Mouse (Mus musculus) layer of hippocampus, adult 9-10 months (tissue): ENCODE results near the gene Bbs9.

Source experiments
- DNase-seq: peaks from one replicate; pipeline ENCODE4 v3.0.0; 2022; ENCODE audit warnings: low spot score

The Bbs9 gene

DNA sequence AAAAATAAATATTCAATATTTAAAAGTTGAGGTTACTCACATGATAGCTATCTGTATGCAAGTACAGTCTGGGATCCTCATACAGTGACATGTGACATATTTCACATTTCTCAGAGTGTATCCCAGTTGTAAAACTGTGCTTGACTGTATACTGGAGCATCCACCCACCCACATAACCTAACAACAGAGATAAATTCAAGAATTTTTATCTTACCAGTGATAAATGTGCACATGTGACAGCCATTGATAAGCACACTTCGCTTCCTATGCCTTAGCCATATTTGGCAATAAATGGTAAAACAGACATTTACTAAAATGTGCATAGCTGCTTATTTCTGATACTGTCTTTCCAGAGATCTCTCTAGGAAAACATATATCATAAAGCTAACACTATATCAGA, 330.5 kb downstream of the Bbs9 start:
- no peak for DNase-seq

DNA sequence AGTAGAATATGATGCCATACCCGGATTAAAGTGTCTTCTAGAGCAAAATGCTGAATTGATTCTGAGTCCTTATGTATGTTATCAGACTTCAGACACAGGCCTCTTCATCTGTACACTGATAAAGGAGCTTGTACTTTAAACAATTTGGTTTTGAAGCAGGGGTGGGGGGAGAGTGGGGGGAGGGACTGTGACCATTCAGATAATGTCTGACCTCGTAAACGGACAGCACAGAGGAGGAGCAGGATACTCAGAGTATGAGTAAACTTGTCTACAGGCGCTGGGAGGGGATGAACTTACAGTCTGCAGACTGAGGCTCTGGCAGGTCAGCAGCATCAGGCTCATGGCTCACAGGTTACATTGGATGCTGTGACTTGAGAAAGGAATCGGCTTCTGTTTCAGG, 331.0 kb downstream of the Bbs9 start:
- no peak for DNase-seq

DNA sequence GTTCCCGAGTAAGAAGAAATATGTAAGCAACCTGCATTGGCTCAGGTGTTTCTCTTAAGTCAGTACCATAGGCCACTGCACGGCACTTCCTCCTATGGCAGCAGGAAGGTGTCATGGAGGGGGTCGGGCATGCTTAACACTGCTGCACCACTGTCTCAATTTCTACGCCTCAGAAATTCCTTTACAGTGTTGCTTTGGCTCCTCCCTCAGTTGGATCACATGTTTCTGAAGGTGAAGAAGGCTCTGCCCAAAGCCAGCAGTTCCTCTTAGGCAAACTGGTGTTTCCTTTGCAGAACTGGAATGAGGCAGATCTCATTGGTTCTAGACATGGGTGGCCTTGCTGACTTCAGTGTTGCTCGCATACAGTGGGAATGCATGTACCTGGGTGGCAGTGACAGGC, 332.2 kb downstream of the Bbs9 start:
- no peak for DNase-seq

DNA sequence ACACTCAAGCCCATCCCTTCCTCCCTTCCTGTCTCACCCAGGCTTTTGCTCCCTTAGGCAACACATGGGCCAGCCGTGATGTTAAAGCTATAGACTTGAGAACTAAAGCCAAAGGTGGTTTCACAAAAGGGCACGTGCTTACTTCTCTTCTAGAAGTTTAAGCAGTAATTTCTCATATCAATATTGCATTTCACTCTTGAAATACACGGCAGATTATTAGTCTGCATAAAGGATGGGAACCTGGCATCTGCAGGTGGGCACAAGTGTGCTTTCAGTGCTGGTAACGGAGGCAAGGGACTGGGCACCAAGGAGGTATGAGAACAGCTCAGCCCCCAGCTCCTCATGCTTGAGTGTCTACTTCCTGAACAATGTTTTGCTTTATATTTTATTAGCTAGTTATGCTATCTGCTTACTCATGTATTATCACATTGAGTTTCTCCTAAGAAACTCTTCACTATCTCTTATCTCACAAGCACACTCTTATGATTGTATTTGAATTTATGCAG, 334.2 kb downstream of the Bbs9 start:
- DNase-seq: no peak

DNA sequence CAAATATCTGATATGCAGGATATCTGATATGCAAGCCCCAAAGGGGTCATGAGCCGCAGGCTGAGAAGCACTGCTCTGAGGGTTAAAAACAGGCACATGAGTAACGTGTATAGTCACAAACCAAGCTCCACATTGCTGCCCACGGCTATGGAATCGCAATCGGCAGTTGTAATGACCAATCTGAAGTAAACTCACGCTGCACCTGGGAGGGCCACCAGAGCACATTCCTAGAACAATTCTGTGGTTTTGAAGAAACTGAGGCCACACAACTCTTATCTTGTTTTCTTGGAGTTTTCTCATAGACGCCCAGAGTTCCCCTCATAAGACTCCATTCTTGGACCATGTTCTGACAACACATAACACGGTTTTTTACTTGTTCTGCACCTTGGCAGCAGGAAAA, 334.9 kb downstream of the Bbs9 start:
- DNase-seq: no peak

DNA sequence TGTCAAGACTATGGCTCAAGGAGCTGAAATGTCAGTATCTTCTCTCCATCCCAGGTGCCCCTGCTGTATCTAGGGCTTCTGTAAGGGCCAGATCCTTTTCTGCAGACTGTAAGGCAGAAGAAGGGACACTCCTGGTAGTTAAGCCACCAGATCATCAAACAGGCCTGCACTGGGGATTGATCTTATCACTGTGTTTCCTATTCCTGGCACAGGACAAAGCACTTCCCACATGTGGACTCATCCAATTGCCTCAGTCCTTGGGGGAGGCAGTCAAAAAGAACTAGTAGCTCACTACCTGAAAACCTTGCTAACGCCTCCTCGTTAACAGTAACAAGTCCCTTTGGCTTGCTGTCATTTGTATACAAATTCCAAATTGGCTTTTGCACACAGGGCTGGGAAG, 336.4 kb downstream of the Bbs9 start:
- DNase-seq: no peak

DNA sequence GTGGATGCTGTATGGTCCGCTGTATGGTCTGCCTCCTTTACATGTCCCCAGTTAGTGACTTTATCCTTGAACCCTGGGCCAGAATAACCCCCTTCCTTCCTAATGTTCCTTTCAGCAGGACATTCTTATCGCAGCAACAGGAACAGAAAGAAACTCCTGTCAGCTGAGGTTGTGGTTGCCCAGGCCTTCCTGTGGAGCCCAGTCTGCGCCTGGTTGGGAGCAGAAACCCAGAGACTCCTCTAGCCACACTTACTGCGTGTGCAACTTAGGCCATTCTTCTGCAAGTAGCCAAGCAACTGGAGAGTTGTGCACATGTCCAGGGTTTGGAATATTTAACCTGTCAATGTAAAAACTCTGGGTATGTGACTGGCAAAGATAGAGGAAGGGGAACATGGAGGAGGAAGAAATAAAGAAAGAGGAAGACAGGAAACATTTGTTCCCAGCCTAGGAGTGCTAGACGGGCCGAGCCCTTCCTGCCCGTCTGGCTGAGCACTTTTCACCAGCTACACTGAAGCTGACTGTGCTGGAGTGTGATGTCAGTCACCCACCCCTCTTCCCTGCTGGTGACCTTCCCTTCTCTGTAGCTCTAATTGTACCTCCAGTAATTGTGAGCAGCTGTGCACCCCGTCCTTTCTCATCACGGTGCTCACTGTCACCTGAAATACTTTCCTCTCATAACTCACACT, 339.0 kb downstream of the Bbs9 start:
- DNase-seq: peak; percentile 4

DNA sequence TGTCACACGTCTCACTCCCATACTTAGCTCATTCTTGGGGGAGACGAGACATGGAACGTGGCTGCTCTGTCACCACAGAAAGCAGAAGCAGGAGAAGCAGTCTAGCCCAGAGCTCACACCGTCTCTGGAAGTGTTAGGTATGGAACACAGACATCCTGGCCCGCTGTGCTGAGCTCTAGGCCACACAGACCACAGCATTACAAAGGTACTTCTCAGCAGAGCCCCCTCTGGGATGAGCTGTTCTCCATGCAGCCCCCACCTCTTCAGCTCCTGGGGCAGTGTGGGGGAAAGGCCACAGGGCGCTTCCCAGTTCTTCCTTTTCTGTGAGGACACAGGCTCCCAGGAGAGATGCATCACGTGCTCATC, 339.6 kb downstream of the Bbs9 start:
- DNase-seq: no peak

DNA sequence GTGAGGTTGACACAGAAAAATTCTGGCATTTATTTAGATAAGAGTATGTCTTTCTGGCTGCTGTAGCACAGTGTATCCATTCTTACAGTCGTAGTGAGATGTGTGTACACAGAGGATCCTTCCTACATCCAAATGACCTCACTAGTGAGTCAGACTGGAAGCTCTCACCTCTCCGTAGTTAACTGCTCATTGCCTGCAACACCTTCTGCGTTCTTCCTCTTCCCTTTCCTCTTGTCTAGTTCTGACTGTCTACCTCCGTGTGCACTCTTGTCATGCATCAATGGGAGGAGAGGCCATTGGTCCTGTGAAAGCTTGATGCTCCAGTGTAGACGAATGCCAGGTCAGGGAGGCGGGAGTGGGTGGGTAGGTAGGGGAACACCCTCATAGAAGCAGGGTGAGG, 344.0 kb downstream of the Bbs9 start:
- DNase-seq: no peak

DNA sequence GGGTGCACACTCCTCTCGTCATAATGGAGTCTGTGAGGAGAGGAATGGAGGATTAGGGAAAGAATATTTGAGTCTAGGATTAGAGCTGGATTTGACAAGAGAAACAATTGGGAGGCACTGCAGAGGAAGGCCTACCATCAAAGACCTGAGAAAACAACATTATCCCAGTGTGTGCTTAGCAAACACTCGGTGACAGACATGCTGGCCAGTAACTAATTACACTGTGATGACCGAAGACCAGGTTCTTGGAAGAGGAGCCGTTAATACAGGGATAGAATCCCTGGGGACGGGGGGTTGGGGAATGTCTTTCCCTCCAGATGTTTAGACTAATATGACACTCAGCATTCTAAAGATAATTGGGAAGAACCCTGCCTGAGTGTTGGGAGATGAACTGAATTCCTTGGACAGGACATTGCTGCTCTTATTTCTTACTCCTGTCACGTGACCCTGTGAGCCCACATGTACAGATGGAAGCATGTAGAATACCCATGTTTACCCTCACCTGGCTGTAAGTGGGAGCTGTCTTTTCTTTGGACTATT, 345.2 kb downstream of the Bbs9 start:
- DNase-seq: no peak

DNA sequence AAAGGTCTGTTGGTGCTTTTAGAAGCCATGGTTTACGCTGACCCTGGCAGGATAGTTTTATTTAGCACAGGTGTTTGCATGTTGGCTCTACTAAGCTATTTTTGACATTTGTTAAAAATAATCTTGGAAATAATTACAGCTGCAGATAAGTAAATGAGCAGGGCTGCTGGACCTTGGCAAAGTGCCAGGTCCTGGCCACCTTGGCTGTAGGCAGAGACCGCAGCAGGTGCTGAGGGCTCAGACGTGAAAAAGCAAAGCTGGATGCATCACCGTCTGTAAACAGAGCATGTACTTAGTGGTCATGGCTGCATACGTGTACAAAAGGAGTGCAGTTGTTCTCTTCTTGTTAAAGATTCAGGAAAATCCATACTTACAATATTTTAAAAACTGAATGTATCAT, 347.3 kb downstream of the Bbs9 start:
- DNase-seq: no peak

DNA sequence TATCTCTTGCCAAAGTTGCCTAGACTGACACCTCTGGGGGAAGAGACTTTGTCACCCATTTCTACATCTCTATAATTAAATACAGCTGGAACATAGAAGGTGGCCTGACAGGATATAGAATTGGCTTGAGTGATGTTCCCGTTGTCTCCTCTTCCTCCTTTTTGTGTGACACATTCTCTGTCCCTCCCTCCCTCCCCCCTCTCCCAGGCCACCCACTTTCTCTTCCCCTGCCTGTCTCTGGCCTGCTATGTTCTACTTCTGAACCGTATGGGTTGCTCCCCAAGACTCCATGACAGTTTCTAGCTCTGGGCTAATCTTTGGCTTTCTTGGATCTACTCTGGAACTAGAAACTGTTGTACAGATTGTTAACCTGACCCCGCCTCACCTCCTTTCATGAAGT, 348.3 kb downstream of the Bbs9 start:
- no peak for DNase-seq

DNA sequence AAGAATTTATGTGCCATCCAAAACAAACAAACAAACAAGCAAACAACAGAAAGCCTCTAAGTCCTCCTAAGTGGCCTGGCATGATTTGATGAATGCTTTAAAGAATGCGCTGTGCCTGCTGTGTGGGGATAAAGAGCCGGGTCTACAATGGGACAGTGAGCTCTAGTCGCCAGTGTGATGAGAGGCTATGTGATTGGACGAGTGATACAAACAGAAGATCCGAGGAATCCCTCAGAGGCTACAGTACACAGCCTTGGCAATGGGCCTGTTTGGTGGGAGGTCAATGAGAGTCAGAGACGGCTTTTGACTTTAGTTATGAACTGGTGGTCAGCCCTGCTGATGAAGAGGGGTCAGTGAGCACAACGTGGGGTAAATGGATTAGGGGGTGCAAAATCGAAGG, 349.4 kb downstream of the Bbs9 start:
- DNase-seq: no peak

DNA sequence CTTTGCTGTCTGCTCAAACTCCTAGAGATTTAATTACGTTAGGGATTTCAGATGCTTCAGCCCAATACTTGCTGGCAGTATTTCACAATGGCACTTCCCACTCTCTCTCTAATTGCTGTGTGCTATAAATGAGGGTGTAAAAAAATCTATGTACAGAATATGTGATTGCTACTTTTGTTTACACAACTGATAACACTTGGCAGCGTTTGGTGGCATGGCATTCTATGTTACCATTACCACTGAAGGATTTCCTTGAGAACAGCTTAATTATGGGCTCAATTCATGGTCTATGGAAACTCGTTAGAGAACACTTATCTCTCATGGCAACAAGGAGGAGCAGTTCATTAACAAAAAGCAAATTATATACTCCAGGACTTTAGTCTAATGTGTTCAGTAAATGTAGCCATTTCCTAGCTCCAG, 351.1 kb downstream of the Bbs9 start:
- no peak for DNase-seq

DNA sequence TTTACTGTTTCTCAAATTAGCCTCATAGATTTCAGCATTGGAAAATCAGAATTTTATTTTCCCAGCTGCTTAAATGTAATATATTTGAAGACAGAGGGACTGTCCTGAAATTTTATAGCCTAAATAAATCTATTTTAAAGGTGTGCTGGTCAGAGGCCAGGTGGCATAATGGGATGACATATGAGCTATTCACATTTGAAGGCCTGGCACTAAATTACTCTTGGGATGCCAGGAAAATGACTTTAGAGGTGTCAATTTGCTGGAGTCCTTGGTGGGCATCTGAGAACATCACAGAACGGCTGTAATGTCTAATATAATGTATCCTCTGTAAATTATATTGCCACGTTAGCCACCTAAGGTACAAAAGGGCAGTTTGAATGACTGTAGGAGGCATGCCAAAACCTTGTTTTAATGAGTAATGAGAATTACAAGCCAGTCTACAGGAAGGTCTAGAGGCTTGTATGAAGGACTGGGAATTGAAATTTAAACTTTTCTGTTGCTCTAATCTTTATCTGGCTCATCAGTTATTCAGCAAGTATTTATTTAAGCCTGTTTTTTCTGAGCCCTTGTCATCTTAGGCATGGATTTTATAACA, 351.8 kb downstream of the Bbs9 start:
- DNase-seq: no peak

DNA sequence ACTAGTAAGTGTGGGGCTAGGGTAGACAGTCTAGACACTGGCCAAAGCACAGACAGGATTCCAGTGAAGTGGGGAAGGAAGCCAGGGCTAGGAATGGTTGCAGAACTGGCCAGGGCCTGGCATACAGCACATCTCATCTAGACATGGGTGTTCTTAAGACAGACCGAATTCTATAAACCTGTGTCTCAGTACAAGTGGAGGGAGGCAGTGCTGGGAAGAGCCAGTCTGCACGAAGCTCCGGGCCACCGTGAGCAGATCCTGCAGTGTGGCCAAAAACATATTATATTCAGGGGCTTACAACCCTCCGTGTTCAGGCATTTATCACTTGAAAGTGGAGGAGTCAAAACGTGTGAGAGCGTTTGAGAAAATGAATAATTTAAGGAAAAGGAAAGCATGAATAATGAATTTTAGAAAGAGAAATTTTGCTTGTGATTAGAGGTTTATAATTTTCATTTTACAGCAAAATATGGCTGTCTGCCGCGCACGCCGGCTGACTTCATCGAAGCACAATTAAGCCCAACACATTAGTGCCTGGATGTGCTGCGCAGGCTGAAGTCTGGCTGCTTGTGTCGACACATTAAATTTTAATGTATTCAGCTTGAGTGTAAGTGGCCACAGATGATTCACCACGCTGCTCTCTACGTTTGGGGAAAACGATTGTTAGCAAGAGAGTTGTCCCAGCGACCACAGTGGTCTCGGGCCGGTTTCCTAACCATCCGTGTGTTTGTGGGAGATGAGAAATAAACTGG, 353.9 kb downstream of the Bbs9 start:
- DNase-seq: no peak

DNA sequence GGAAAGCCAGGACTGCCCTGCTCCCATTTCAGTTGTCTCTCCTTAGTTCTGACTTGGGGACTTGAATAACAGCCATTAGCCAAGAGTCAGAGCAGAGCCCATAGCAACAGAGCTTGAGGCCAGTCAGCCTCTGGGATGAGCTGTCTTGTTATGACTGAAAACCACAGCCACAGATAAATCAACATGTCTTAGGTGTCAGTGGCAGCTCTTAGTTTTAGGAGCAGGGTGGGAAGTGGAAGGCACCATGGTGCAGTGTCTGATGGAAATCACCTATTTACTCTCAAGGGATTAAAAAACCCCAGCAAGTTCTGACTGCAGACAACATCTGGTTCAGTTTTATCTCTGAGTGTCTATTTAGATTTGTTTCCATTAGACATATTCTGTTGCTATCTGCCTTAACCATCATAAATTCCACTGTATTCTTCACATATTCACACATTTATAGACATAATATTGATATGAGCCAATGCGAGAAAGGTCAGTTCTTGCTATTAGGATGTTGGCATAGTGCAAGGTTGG, 359.5 kb downstream of the Bbs9 start:
- DNase-seq: no peak

DNA sequence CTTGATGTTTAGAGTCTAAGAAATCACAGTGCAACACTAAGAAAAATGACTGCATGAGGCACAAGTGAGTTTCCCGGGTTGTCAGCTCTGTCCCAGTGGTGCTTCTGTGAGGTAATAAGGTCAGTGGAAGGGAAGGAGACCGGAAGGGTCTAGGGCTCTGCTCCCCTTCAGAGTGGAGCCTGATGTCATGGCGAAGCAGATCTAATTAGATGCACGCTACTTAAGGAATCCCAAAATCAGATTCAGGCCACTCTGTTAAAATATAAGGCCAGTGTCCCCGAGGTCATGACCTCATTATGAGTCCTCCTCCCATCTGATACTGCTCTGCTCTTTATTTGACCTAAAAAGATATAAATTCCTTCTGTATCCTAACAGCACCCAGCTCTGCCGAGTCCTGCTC, 361.5 kb downstream of the Bbs9 start:
- no peak for DNase-seq

DNA sequence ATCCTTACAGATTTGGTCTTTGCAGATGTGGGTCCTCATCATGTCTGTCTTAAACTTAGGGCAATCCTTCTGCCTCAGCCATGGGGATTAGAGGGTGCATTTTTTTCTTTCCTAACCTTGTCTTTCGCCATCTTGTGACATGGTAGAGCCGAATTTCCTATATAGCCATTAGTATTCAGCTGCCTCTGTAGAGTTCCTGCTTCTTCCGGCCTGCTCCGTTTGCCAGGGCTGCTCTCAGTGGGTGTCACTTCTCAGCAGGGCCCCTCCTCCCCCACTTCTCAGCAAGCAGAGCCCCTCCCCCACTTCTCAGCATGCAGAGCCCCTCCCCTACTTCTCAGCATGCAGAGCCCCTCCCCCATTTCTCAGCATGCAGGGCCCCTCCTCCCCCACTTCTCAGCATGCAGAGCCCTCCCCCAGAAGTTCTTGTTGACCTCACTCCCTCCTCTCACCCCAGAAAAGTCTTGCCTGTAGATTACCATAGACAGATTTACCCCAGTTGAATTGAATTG, 362.2 kb downstream of the Bbs9 start:
- DNase-seq: no peak

DNA sequence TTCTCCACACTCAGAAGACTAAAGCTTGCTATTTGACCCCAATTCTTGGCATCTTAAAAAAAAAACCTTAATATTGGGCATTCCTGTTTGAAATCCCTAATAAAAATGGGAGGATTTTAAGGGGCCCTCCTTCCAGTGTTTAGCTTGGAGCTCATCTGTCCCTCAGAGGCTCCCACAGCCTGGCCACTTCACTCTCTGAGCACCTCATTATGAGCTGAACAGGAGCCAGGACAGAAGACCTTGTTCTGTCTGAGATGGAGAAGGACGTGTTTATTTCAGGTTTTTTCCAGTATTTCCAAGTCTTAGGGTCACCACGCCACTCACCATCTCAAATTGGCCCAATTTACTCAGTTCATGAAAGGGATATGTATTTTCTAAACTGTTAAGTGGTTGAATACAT, 370.5 kb downstream of the Bbs9 start:
- DNase-seq: no peak

DNA sequence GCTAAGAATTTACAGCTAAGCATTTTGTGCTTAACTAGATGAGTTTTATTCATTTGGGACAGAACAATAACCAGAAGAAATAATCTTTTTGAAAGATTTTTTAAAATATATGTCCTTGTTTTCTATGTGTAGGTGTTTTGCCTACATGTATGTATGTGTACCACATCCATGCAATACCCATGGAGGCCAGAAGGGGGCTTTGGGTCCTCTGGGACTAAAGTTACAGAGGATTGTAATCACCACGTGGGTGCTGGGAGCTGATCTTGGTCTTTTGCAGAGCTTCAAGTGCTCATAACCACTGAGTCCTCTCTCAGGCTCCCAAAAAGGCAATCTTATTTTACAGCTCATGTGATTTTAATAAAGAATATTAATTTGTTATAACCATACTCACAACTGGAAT, 371.3 kb downstream of the Bbs9 start:
- no peak for DNase-seq

DNA sequence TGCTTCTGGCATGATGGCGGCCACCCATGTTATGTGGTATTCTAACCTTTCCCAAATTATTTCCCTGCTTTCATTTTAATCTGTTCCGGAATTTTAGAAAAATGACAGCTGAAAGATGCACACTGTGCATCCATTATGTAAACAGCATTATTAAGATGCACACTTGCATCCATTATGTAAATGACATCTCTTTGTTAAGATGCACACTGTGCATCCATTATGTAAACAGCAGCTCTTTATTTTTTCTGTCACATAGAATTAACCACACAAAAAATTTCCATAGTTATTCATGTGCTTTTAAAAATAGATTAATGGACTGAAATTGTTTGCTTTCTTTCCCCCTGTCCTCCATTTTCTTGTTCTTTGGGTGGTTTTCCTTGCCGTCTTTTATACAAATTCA, 373.3 kb downstream of the Bbs9 start:
- no peak for DNase-seq

DNA sequence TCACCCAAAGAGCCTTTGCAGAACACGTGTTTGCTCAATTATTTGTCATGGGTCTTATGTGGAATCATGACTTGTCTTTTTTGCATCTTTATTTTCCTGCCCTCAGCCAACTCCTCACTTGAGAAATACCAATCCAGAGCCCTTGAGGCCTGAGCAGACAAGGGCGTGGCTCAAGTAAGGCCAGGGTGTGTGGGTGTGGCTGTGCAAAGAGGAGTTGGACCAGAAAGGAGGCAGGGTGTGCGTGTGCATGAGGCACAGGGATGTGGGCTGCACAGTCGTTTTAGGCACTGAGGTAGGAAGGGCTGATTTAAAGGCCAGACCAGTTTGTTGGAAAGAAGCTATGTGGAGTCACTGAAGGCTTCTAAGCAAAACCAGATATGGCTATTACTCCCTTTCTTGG, 373.7 kb downstream of the Bbs9 start:
- DNase-seq: no peak
